Mouse (Mus musculus): Measurements from ENCODE around the gene Acoxl. TPM values are rescaled to one million over a fixed set of nuclear protein-coding genes. Genes with fewer than 3 reads are reported as not detected.
A peak's percentile ranks its signal among the peaks of the same experiment; 100 is the strongest.

The Acoxl gene
- total and polyA plus RNA-seq, 3 experiments: 0.14 TPM; not detected in 2

- Histone ChIP-seq H3K4me1 (ENCODE audit: control insufficient read depth, insufficient read depth, low read length) (no peaks in the 10 kb centered on the region; the same call in 1 of the 2 replicates), H3K9ac (ENCODE audit: low read depth, low read length) (no peak overlapping the region), H3K27ac (no peak overlapping the region), H3K79me2 (replicated peaks; ENCODE audit: control insufficient read depth, insufficient read depth, low read length) (no peaks in the 10 kb centered on the region), H3K36me3 (ENCODE audit: control insufficient read depth, insufficient read depth, low read length) (no peaks in the 10 kb centered on the region), H3K4me3 (no peak overlapping the region), H3K27me3 (ENCODE audit: control insufficient read depth, insufficient read depth, low read length) (no peaks in the 10 kb centered on the region)
- 55% methylated on average over 4 of the region's 4 CpGs for WGBS
- TF ChIP-seq POLR2A (IDR thresholded peaks at IDR 0.05; ENCODE audit: insufficient read depth, low read depth, low read length) (no peak), CTCF (IDR thresholded peaks at IDR 0.05) (no peak), EP300 (IDR thresholded peaks at IDR 0.05; ENCODE audit: insufficient read depth, low read depth, low read length) (no peak)
- DNase-seq: no peak
- intact Hi-C loops (cut with DNase I): no loop called here
Measured at GRCm38 (mm10) chr2:128032111-128032510, 193.4 kb downstream of the Acoxl start.

- TF ChIP-seq CTCF (IDR thresholded peaks at IDR 0.05) (no peak), POLR2A (IDR thresholded peaks at IDR 0.05; ENCODE audit: insufficient read depth, low read depth, low read length) (no peak), EP300 (IDR thresholded peaks at IDR 0.05; ENCODE audit: insufficient read depth, low read depth, low read length) (no peak)
- Histone ChIP-seq H3K4me3 (no peak overlapping the region), H3K27me3 (ENCODE audit: control insufficient read depth, insufficient read depth, low read length) (no peaks in the 10 kb centered on the region), H3K4me1 (ENCODE audit: control insufficient read depth, insufficient read depth, low read length) (no peaks in the 10 kb centered on the region; the same call in 1 of the 2 replicates), H3K36me3 (ENCODE audit: control insufficient read depth, insufficient read depth, low read length) (no peaks in the 10 kb centered on the region), H3K9ac (ENCODE audit: low read depth, low read length) (no peak overlapping the region), H3K79me2 (replicated peaks; ENCODE audit: control insufficient read depth, insufficient read depth, low read length) (no peaks in the 10 kb centered on the region), H3K27ac (no peak overlapping the region)
- intact Hi-C loops (cut with DNase I): no loop called here
- 83% methylated on average over 3 of the region's 3 CpGs for WGBS
- no peak for DNase-seq
Measured at GRCm38 (mm10) chr2:128033503-128033902, 194.8 kb downstream of the Acoxl start.

DNA sequence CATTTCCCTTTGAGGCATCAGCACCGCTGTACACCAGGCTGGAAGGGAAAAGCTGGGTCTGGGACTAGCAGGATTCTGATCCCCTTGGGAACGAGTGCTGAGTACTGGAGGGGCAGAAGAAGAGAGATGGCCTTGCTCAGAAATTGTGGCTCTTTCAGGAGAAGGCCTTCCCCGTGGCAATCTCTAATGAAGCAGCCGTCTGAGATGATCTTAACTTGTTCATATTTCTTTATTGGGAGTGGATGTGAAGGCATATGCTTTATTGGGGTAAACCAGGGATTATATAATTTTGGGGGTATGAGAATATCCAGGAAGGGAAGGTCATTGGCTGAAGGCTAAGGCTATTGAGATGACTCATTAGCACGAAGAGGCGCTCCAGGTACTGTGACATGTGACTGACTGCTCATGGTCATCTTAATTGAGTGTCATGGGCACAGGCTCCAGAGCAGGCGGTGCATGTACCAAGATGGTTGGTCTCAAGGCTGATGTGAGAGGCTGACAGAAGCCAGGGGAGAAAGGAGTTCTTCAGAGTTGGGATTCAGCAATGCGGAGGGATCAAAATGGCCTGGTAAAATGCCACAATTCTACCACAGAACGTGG is 195.5 kb downstream of the Acoxl start:
- Histone ChIP-seq H3K4me3 (no peak overlapping the region), H3K9ac (ENCODE audit: low read depth, low read length) (no peak overlapping the region), H3K4me1 (ENCODE audit: control insufficient read depth, insufficient read depth, low read length) (no peaks in the 10 kb centered on the region; the same call in 1 of the 2 replicates), H3K36me3 (ENCODE audit: control insufficient read depth, insufficient read depth, low read length) (no peaks in the 10 kb centered on the region), H3K27me3 (ENCODE audit: control insufficient read depth, insufficient read depth, low read length) (no peaks in the 10 kb centered on the region), H3K79me2 (replicated peaks; ENCODE audit: control insufficient read depth, insufficient read depth, low read length) (no peaks in the 10 kb centered on the region), H3K27ac (no peak overlapping the region)
- no peak for TF ChIP-seq POLR2A (IDR thresholded peaks at IDR 0.05; ENCODE audit: insufficient read depth, low read depth, low read length)
- no peak for TF ChIP-seq CTCF (IDR thresholded peaks at IDR 0.05)
- TF ChIP-seq EP300 (IDR thresholded peaks at IDR 0.05; ENCODE audit: insufficient read depth, low read depth, low read length): no peak
- DNase-seq: no peak
- intact Hi-C loops (cut with DNase I): no loop called here
- WGBS: 90% methylated on average over 9 of the region's 9 CpGs

DNA sequence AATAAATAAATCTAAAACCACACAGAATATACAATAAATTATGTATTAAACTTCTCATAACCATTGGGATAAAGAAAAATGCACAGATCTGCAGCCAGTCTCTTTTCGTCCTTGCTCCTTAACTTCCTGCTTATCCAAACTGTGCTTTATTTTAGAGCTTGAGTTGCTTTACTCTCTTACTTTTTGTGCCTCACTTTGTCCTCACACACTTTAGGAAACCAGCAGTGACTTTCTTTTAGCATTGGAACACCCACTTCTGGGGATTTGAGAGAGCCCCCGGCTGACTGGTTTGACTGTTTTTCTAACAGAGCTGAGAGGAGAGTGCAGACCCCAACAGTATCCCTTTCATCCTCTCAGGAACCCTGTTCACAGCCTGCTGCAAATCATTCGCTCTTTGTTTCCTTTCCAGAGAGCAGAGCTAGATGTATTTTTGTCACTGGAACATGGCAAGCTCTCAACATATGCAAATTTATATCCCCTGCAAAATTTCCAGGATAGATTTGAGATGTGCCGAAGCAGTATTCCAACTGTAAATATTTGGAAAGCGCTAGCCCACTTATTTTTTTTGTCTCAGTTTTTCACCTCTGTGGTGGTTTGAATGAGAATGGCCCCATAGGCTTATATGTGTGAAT is 199.7 kb downstream of the Acoxl start:
- Histone ChIP-seq H3K4me1 (ENCODE audit: control insufficient read depth, insufficient read depth, low read length) (no peaks in the 10 kb centered on the region), H3K9ac (ENCODE audit: low read depth, low read length) (no peak overlapping the region), H3K27me3 (ENCODE audit: control insufficient read depth, insufficient read depth, low read length) (no peaks in the 10 kb centered on the region), H3K36me3 (ENCODE audit: control insufficient read depth, insufficient read depth, low read length) (no peaks in the 10 kb centered on the region), H3K4me3 (no peak overlapping the region), H3K27ac (no peak overlapping the region), H3K79me2 (replicated peaks; ENCODE audit: control insufficient read depth, insufficient read depth, low read length) (no peaks in the 10 kb centered on the region)
- TF ChIP-seq CTCF (IDR thresholded peaks at IDR 0.05): no peak
- no peak for TF ChIP-seq POLR2A (IDR thresholded peaks at IDR 0.05; ENCODE audit: insufficient read depth, low read depth, low read length)
- TF ChIP-seq EP300 (IDR thresholded peaks at IDR 0.05; ENCODE audit: insufficient read depth, low read depth, low read length): no peak
- whole genome bisulfite sequencing: 84% methylated on average over 5 of the region's 5 CpGs
- intact Hi-C loops (cut with DNase I): no loop called here
- no peak for DNase-seq

- Histone ChIP-seq H3K27ac (no peak overlapping the region), H3K27me3 (ENCODE audit: control insufficient read depth, insufficient read depth, low read length) (no peaks in the 10 kb centered on the region), H3K79me2 (replicated peaks; ENCODE audit: control insufficient read depth, insufficient read depth, low read length) (no peaks in the 10 kb centered on the region), H3K4me1 (ENCODE audit: control insufficient read depth, insufficient read depth, low read length) (no peaks in the 10 kb centered on the region), H3K36me3 (ENCODE audit: control insufficient read depth, insufficient read depth, low read length) (no peaks in the 10 kb centered on the region), H3K9ac (ENCODE audit: low read depth, low read length) (no peak overlapping the region), H3K4me3 (no peak overlapping the region)
- no peak for TF ChIP-seq POLR2A (IDR thresholded peaks at IDR 0.05; ENCODE audit: insufficient read depth, low read depth, low read length)
- no peak for TF ChIP-seq CTCF (IDR thresholded peaks at IDR 0.05)
- TF ChIP-seq EP300 (IDR thresholded peaks at IDR 0.05; ENCODE audit: insufficient read depth, low read depth, low read length): no peak
- intact Hi-C loops (cut with DNase I): no loop called here
- peak in 1 of 2 experiments; percentile 22 for DNase-seq
- 29% methylated on average over 12 of the region's 12 CpGs for WGBS
Measured at GRCm38 (mm10) chr2:128041066-128041750, 202.5 kb downstream of the Acoxl start.

GRCm38 (mm10) chr2:128046454-128046853 is 207.8 kb downstream of the Acoxl start:
- Histone ChIP-seq H3K9ac (ENCODE audit: low read depth, low read length) (no peak overlapping the region), H3K79me2 (replicated peaks; ENCODE audit: control insufficient read depth, insufficient read depth, low read length) (no peaks in the 10 kb centered on the region), H3K36me3 (ENCODE audit: control insufficient read depth, insufficient read depth, low read length) (no peaks in the 10 kb centered on the region), H3K4me1 (ENCODE audit: control insufficient read depth, insufficient read depth, low read length) (no peaks in the 10 kb centered on the region), H3K27ac (no peak overlapping the region), H3K27me3 (ENCODE audit: control insufficient read depth, insufficient read depth, low read length) (no peaks in the 10 kb centered on the region), H3K4me3 (no peak overlapping the region)
- no peak for TF ChIP-seq POLR2A (IDR thresholded peaks at IDR 0.05; ENCODE audit: insufficient read depth, low read depth, low read length)
- no peak for TF ChIP-seq EP300 (IDR thresholded peaks at IDR 0.05; ENCODE audit: insufficient read depth, low read depth, low read length)
- TF ChIP-seq CTCF (IDR thresholded peaks at IDR 0.05): no peak
- DNase-seq: no peak
- WGBS: 37% methylated on average over 4 of the region's 4 CpGs
- intact Hi-C loops (cut with DNase I): no loop called here

Data from heart, adult 2 months (tissue).